Mouse (Mus musculus) embryonic fibroblast, embryonic 13.5 days (primary cell): ENCODE results near the gene Rfx6.

Experiments used
- CTCF ChIP-seq: IDR thresholded peaks from 2 replicates; pipeline ENCODE4 v1.5.1; 2011; ENCODE audit warnings: mild to moderate bottlenecking, control low read depth, low read length, moderate library complexity, borderline replicate concordance; ENCODE audit not compliant: insufficient read depth
- POLR2A ChIP-seq: IDR thresholded peaks from 2 replicates; pipeline ENCODE4 v1.6.1; 2011; ENCODE audit warnings: low read depth, mild to moderate bottlenecking, control low read depth, low read length, moderate library complexity

- TF ChIP-seq CTCF = no peak
- no peak for TF ChIP-seq POLR2A
These were observed 43.3 kb downstream of the Rfx6 start for GRCm38 (mm10) chr10:51720904-51721303.
